Mouse (Mus musculus) myocyte (in vitro differentiated cells): ENCODE measurements around the gene Usp12. TPM values are rescaled to one million over a fixed set of nuclear protein-coding genes. Genes with fewer than 3 reads are reported as not detected.

Experiments
- H3K27me3 ChIP-seq: one replicate; pipeline ENCODE4 v1.6.1; 2011; ENCODE audit not compliant: control insufficient read depth, insufficient read depth, insufficient read length
- H3K36me3 ChIP-seq: one replicate; pipeline ENCODE4 v1.6.1; 2011; ENCODE audit not compliant: control insufficient read depth, insufficient read depth
- H3K4me2 ChIP-seq: one replicate; pipeline ENCODE4 v1.6.1; 2011; ENCODE audit warnings: low read depth, control low read depth
- H3K4me3 ChIP-seq: one replicate; pipeline ENCODE4 v1.5.1; 2011; ENCODE audit warnings: mild to moderate bottlenecking, control low read depth, moderate library complexity
- H3K79me2 ChIP-seq: one replicate; pipeline ENCODE4 v1.6.1; 2011; ENCODE audit not compliant: control insufficient read depth, insufficient read depth
- H3ac ChIP-seq: one replicate; pipeline ENCODE4 v1.6.1; 2011; ENCODE audit not compliant: control insufficient read depth, insufficient read length
- CEBPB ChIP-seq: IDR thresholded peaks from 2 replicates; pipeline ENCODE4 v1.6.1; 2011; ENCODE audit warnings: mild to moderate bottlenecking, moderate library complexity; ENCODE audit not compliant: poor library complexity, insufficient read depth, severe bottlenecking
- E2F4 ChIP-seq: IDR thresholded peaks from one replicate; pipeline ENCODE4 v1.6.1; 2011; ENCODE audit warnings: mild to moderate bottlenecking, control low read depth, moderate library complexity; ENCODE audit not compliant: insufficient read depth
- MAX ChIP-seq: IDR thresholded peaks from one replicate; pipeline ENCODE4 v1.6.1; 2011; ENCODE audit warnings: low read depth, mild to moderate bottlenecking, control low read depth
- MYOD1 ChIP-seq, 3 experiments: IDR thresholded peaks; one replicate each; pipeline ENCODE4 v1.6.1; 2011; ENCODE audit warnings: control low read depth in 2 of 3, low read depth in 2 of 3, mild to moderate bottlenecking in 2 of 3, moderate library complexity in 1 of 3; ENCODE audit not compliant: insufficient read length in 2 of 3, control insufficient read depth in 1 of 3
- MYOG ChIP-seq, 3 experiments: IDR thresholded peaks; one replicate each; pipeline ENCODE4 v1.6.1; 2011; ENCODE audit warnings: control low read depth in 2 of 3, low read depth in 2 of 3, mild to moderate bottlenecking in 2 of 3; ENCODE audit not compliant: insufficient read length in 2 of 3, control insufficient read depth in 1 of 3, insufficient read depth in 1 of 3
- POLR2A ChIP-seq: IDR thresholded peaks from one replicate; pipeline ENCODE4 v1.6.1; 2011; ENCODE audit warnings: low read depth, mild to moderate bottlenecking, control low read depth, moderate library complexity; ENCODE audit not compliant: insufficient read length
- POLR2AphosphoS2 ChIP-seq: IDR thresholded peaks from one replicate; pipeline ENCODE4 v1.6.1; 2011; ENCODE audit warnings: low read depth, control low read depth; ENCODE audit not compliant: insufficient read length
- REST ChIP-seq: IDR thresholded peaks from one replicate; pipeline ENCODE4 v1.6.1; 2011; ENCODE audit warnings: mild to moderate bottlenecking, control low read depth, moderate library complexity; ENCODE audit not compliant: insufficient read depth, insufficient read length
- SRF ChIP-seq: IDR thresholded peaks from one replicate; pipeline ENCODE4 v1.6.1; 2011; ENCODE audit warnings: low read depth; ENCODE audit not compliant: control insufficient read depth, insufficient read length
- TCF12 ChIP-seq: IDR thresholded peaks from one replicate; pipeline ENCODE4 v1.6.1; 2011; ENCODE audit warnings: mild to moderate bottlenecking, control low read depth; ENCODE audit not compliant: poor library complexity, insufficient read depth, severe bottlenecking
- TCF3 ChIP-seq: IDR thresholded peaks from one replicate; pipeline ENCODE4 v1.6.1; 2011; ENCODE audit warnings: low read depth, control low read depth; ENCODE audit not compliant: insufficient read length
- USF1 ChIP-seq: IDR thresholded peaks from one replicate; pipeline ENCODE4 v1.6.1; 2011; ENCODE audit warnings: low read depth, mild to moderate bottlenecking, control low read depth, moderate library complexity
- polyA plus RNA-seq: library from polyadenylated mRNA; unstranded; fragments of >200 nt; fragmentation: generic; extraction: Trizol; gene quantifications from one replicate; pipeline ENCODE4 v1.2.1, GENCODE M21; 2012; ENCODE audit warnings: missing spikeins

The Usp12 gene
- polyA plus RNA-seq, 1 experiment, result 11.9 TPM

GRCm38 (mm10) chr5:146771982-146772381 is 22.8 kb downstream of the Usp12 start:
- no peak overlapping the region for H3ac ChIP-seq
- TF ChIP-seq MAX (no peak), REST (no peak), USF1 (no peak), POLR2AphosphoS2 (no peak)
- H3K4me2 ChIP-seq, result no peak overlapping the region

GRCm38 (mm10) chr5:146770002-146770848 is 24.6 kb downstream of the Usp12 start:
- TF ChIP-seq SRF, result no peak
- TF ChIP-seq TCF3, result no peak
- TF ChIP-seq MYOG (IDR thresholded peaks at IDR 0.05; ENCODE audit: control insufficient read depth in 1 of 3, insufficient read depth in 1 of 3, insufficient read length in 2 of 3, low read depth in 2 of 3), result no peak
- TF ChIP-seq TCF12, result no peak
- no peak for TF ChIP-seq REST
- no peak overlapping the region for H3ac ChIP-seq
- peaks cover 39% of the 10 kb centered on the region for H3K79me2 ChIP-seq
- H3K27me3 ChIP-seq, result no peaks in the 10 kb centered on the region
- H3K4me2 ChIP-seq, result no peak overlapping the region
- H3K36me3 ChIP-seq, result peaks cover 4% of the 10 kb centered on the region
- H3K4me3 ChIP-seq, result no peak overlapping the region

More at GRCm38 (mm10) chr5:146771982-146772381, 22.8 kb downstream of the Usp12 start:
- H3K27me3 ChIP-seq, result no peaks in the 10 kb centered on the region
- peaks cover 4% of the 10 kb centered on the region for H3K36me3 ChIP-seq
- peaks cover 49% of the 10 kb centered on the region for H3K79me2 ChIP-seq
- no peak overlapping the region for H3K4me3 ChIP-seq

GRCm38 (mm10) chr5:146765791-146766190 is 29.0 kb downstream of the Usp12 start:
- Histone ChIP-seq H3K79me2 (peaks cover 23% of the 10 kb centered on the region), H3ac (no peak overlapping the region), H3K4me3 (no peak overlapping the region), H3K4me2 (no peak overlapping the region), H3K27me3 (no peaks in the 10 kb centered on the region), H3K36me3 (peaks cover 4% of the 10 kb centered on the region)
- TF ChIP-seq TCF12 (no peak), CEBPB (no peak), SRF (no peak), TCF3 (no peak), MYOD1 (IDR thresholded peaks at IDR 0.05; ENCODE audit: control insufficient read depth in 1 of 3, insufficient read length in 2 of 3, low read depth in 2 of 3) (no peak), E2F4 (no peak), POLR2A (no peak), USF1 (no peak), POLR2AphosphoS2 (no peak), REST (no peak), MYOG (IDR thresholded peaks at IDR 0.05; ENCODE audit: control insufficient read depth in 1 of 3, insufficient read depth in 1 of 3, insufficient read length in 2 of 3, low read depth in 2 of 3) (no peak), MAX (no peak)

- Histone ChIP-seq H3K4me2 (peak overlapping the region; percentile 21), H3ac (no peak overlapping the region), H3K4me3 (no peak overlapping the region), H3K27me3 (no peaks in the 10 kb centered on the region), H3K79me2 (peaks cover 6% of the 10 kb centered on the region), H3K36me3 (no peaks in the 10 kb centered on the region)
- TF ChIP-seq E2F4, result no peak
- TF ChIP-seq USF1, result no peak
- no peak for TF ChIP-seq POLR2A
- no peak for TF ChIP-seq TCF3
- TF ChIP-seq TCF12, result no peak
- TF ChIP-seq MYOD1 (IDR thresholded peaks at IDR 0.05; ENCODE audit: control insufficient read depth in 1 of 3, insufficient read length in 2 of 3, low read depth in 2 of 3), result no peak
- TF ChIP-seq SRF, result no peak
- no peak for TF ChIP-seq POLR2AphosphoS2
- no peak for TF ChIP-seq REST
- no peak for TF ChIP-seq MYOG (IDR thresholded peaks at IDR 0.05; ENCODE audit: control insufficient read depth in 1 of 3, insufficient read depth in 1 of 3, insufficient read length in 2 of 3, low read depth in 2 of 3)
- TF ChIP-seq MAX, result no peak
- TF ChIP-seq CEBPB, result no peak
These were observed 35.6 kb downstream of the Usp12 start for GRCm38 (mm10) chr5:146759159-146759558.

GRCm38 (mm10) chr5:146757921-146758320 is 36.9 kb downstream of the Usp12 start:
- Histone ChIP-seq H3K4me3 (no peak overlapping the region), H3K36me3 (peaks cover 1% of the 10 kb centered on the region), H3K4me2 (peak overlapping the region; percentile 1), H3ac (no peak overlapping the region), H3K79me2 (peaks cover 6% of the 10 kb centered on the region), H3K27me3 (no peaks in the 10 kb centered on the region)
- TF ChIP-seq MAX (no peak), SRF (no peak), TCF3 (no peak), USF1 (no peak), E2F4 (no peak), REST (no peak), POLR2AphosphoS2 (no peak), POLR2A (no peak), MYOD1 (IDR thresholded peaks at IDR 0.05; ENCODE audit: control insufficient read depth in 1 of 3, insufficient read length in 2 of 3, low read depth in 2 of 3) (no peak), MYOG (IDR thresholded peaks at IDR 0.05; ENCODE audit: control insufficient read depth in 1 of 3, insufficient read depth in 1 of 3, insufficient read length in 2 of 3, low read depth in 2 of 3) (no peak), TCF12 (no peak), CEBPB (no peak)
